Mouse (Mus musculus) midbrain, embryonic 10.5 days (tissue): Measurements from ENCODE around the gene Gtf2ird1. TPM values are rescaled to one million over a fixed set of nuclear protein-coding genes. Genes with fewer than 3 reads are reported as not detected.
A peak's percentile ranks its signal among the peaks of the same experiment; 100 is the strongest.
"Not testable (repeated sequence)": the region's sequence is repeated elsewhere in the genome, so short reads cannot be mapped to it uniquely, and the experiment has no call there.

Experiments
- DNase-seq: peaks from one replicate; pipeline ENCODE4 v3.0.0-alpha.2; 2017; ENCODE audit warnings: low spot score
- H3K27ac ChIP-seq: fragments of 300-500 bp; sonication (generic); replicated peaks from 2 replicates; pipeline ENCODE4 v1.5.1; 2016; ENCODE audit warnings: mild to moderate bottlenecking
- H3K27me3 ChIP-seq: fragments of 300-500 bp; sonication (generic); 2 replicates; pipeline ENCODE4 v1.6.1; 2016; ENCODE audit warnings: low read depth, mild to moderate bottlenecking; ENCODE audit not compliant: poor library complexity, severe bottlenecking
- H3K36me3 ChIP-seq: fragments of 300-500 bp; sonication (generic); 2 replicates; pipeline ENCODE4 v1.6.1; 2016; ENCODE audit warnings: mild to moderate bottlenecking, moderate library complexity
- H3K4me1 ChIP-seq: fragments of 300-500 bp; sonication (generic); 2 replicates; pipeline ENCODE4 v1.6.1; 2016
- H3K4me3 ChIP-seq: fragments of 300-500 bp; sonication (generic); 2 replicates; pipeline ENCODE4 v1.5.1; 2016; ENCODE audit warnings: mild to moderate bottlenecking, moderate library complexity
- H3K9me3 ChIP-seq: fragments of 300-500 bp; sonication (generic); replicated peaks from 2 replicates; pipeline ENCODE4 v1.6.1; 2016; ENCODE audit warnings: mild to moderate bottlenecking
- WGBS: fragments of 180-500 bp; shearing (Covaris S2); methylation state at CpG from one replicate; pipeline ENCODE4 v1.1.7; 2016; 5-methylcytosine and 5-hydroxymethylcytosine counted together
- polyA plus RNA-seq: library from polyadenylated mRNA; unstranded; fragments of >200 nt; fragmentation: Nextera tagmentation; extraction: Ambion mirVana; gene quantifications from 2 replicates; pipeline ENCODE4 v1.2.1, GENCODE M21; 2016

Gtf2ird1 gene
- polyA plus RNA-seq, 1 experiment from 2014 or later: 96.4 TPM

- H3K4me1 ChIP-seq: no peaks in the 10 kb centered on the region
- WGBS: 60% methylated on average over 1 of the region's 1 CpGs
- no peak for DNase-seq
- H3K36me3 ChIP-seq: no peaks in the 10 kb centered on the region; the same call in none of the 2 replicates
- no peak overlapping the region for H3K4me3 ChIP-seq
- H3K27me3 ChIP-seq: no peaks in the 10 kb centered on the region
- no peaks in the 10 kb centered on the region for H3K9me3 ChIP-seq
- no peak overlapping the region for H3K27ac ChIP-seq
These were observed 81.3 kb downstream of the Gtf2ird1 start for GRCm38 (mm10) chr5:134375256-134375655.

- Histone ChIP-seq H3K4me3 (no peak overlapping the region), H3K4me1 (no peaks in the 10 kb centered on the region), H3K27me3 (no peaks in the 10 kb centered on the region), H3K9me3 (no peaks in the 10 kb centered on the region), H3K36me3 (no peaks in the 10 kb centered on the region; the same call in none of the 2 replicates), H3K27ac (no peak overlapping the region)
- no peak for DNase-seq
These were observed 82.0 kb downstream of the Gtf2ird1 start for GRCm38 (mm10) chr5:134374546-134374945.

- Histone ChIP-seq H3K27me3 (no peaks in the 10 kb centered on the region), H3K27ac (no peak overlapping the region), H3K9me3 (no peaks in the 10 kb centered on the region), H3K4me1 (no peaks in the 10 kb centered on the region), H3K36me3 (no peaks in the 10 kb centered on the region; the same call in none of the 2 replicates), H3K4me3 (no peak overlapping the region)
- peak; percentile 44 for DNase-seq
- WGBS: 73% methylated on average over 9 of the region's 9 CpGs
These were observed 82.5 kb downstream of the Gtf2ird1 start for GRCm38 (mm10) chr5:134373912-134374488.

GRCm38 (mm10) chr5:134372926-134373658 is 83.4 kb downstream of the Gtf2ird1 start:
- H3K4me3 ChIP-seq: no peak overlapping the region
- no peak overlapping the region for H3K27ac ChIP-seq
- H3K27me3 ChIP-seq: no peaks in the 10 kb centered on the region
- no peaks in the 10 kb centered on the region for H3K4me1 ChIP-seq
- WGBS: 96% methylated on average over 6 of the region's 6 CpGs
- H3K36me3 ChIP-seq: no peaks in the 10 kb centered on the region; the same call in none of the 2 replicates
- H3K9me3 ChIP-seq: no peaks in the 10 kb centered on the region
- DNase-seq: no peak

- 88% methylated on average over 5 of the region's 5 CpGs for WGBS
These were observed 84.8 kb downstream of the Gtf2ird1 start for GRCm38 (mm10) chr5:134371511-134372289.

GRCm38 (mm10) chr5:134370831-134371230 is 85.7 kb downstream of the Gtf2ird1 start:
- Histone ChIP-seq H3K27me3 (no peaks in the 10 kb centered on the region), H3K4me1 (no peaks in the 10 kb centered on the region), H3K4me3 (no peak overlapping the region), H3K9me3 (no peaks in the 10 kb centered on the region), H3K36me3 (no peaks in the 10 kb centered on the region; the same call in none of the 2 replicates), H3K27ac (no peak overlapping the region)
- WGBS: 95% methylated on average over 2 of the region's 2 CpGs
- DNase-seq: no peak

More at GRCm38 (mm10) chr5:134371511-134372289, 84.8 kb downstream of the Gtf2ird1 start:
- Histone ChIP-seq H3K36me3 (no peaks in the 10 kb centered on the region; the same call in none of the 2 replicates), H3K27me3 (no peaks in the 10 kb centered on the region), H3K4me1 (no peaks in the 10 kb centered on the region), H3K4me3 (no peak overlapping the region), H3K27ac (no peak overlapping the region), H3K9me3 (no peaks in the 10 kb centered on the region)
- DNase-seq: no peak

- DNase-seq: no peak
- Histone ChIP-seq H3K9me3 (no peaks in the 10 kb centered on the region), H3K4me1 (no peaks in the 10 kb centered on the region), H3K27me3 (no peaks in the 10 kb centered on the region), H3K36me3 (peaks cover 75% of the 10 kb centered on the region), H3K4me3 (no peak overlapping the region), H3K27ac (no peak overlapping the region)
- WGBS: 92% methylated on average over 4 of the region's 4 CpGs
These were observed 97.4 kb downstream of the Gtf2ird1 start for GRCm38 (mm10) chr5:134359101-134359500.

- H3K9me3 ChIP-seq, H3K4me1 ChIP-seq, H3K27me3 ChIP-seq, DNase-seq, H3K4me3 ChIP-seq, H3K27ac ChIP-seq: not testable (repeated sequence)
- WGBS: 93% methylated on average over 4 of the region's 4 CpGs
- peaks cover 49% of the 10 kb centered on the region for H3K36me3 ChIP-seq
These were observed 101.1 kb downstream of the Gtf2ird1 start for GRCm38 (mm10) chr5:134355372-134355771.

GRCm38 (mm10) chr5:134353117-134353516 is 103.4 kb downstream of the Gtf2ird1 start:
- H3K36me3 ChIP-seq: peaks cover 26% of the 10 kb centered on the region
- WGBS: 78% methylated on average over 4 of the region's 4 CpGs
- H3K27me3 ChIP-seq: no peaks in the 10 kb centered on the region
- H3K27ac ChIP-seq: no peak overlapping the region
- H3K4me3 ChIP-seq: no peak overlapping the region
- DNase-seq: no peak
- no peaks in the 10 kb centered on the region for H3K9me3 ChIP-seq
- H3K4me1 ChIP-seq: peaks cover 9% of the 10 kb centered on the region

- Histone ChIP-seq H3K4me1 (peaks cover 9% of the 10 kb centered on the region), H3K27ac (no peak overlapping the region), H3K27me3 (no peaks in the 10 kb centered on the region), H3K36me3 (peaks cover 21% of the 10 kb centered on the region), H3K9me3 (no peaks in the 10 kb centered on the region), H3K4me3 (no peak overlapping the region)
- WGBS: 85% methylated on average over 3 of the region's 3 CpGs
- DNase-seq: no peak
These were observed 104.0 kb downstream of the Gtf2ird1 start for GRCm38 (mm10) chr5:134352527-134353001.

GRCm38 (mm10) chr5:134350660-134351059 is 105.9 kb downstream of the Gtf2ird1 start:
- WGBS: 22% methylated on average over 10 of the region's 10 CpGs
- 0 out of 2 replicates have a peak overlapping the region, but pooled peaks have one; percentile 11 for H3K4me3 ChIP-seq

GRCm38 (mm10) chr5:134347066-134347465 is 109.5 kb downstream of the Gtf2ird1 start:
- no peaks in the 10 kb centered on the region for H3K9me3 ChIP-seq
- peaks cover 9% of the 10 kb centered on the region for H3K4me1 ChIP-seq
- no peak overlapping the region for H3K27ac ChIP-seq
- no peak for DNase-seq
- no peak overlapping the region for H3K4me3 ChIP-seq
- H3K27me3 ChIP-seq: no peaks in the 10 kb centered on the region
- H3K36me3 ChIP-seq: no peaks in the 10 kb centered on the region
- WGBS: 83% methylated on average over 2 of the region's 2 CpGs

More at GRCm38 (mm10) chr5:134350660-134351059, 105.9 kb downstream of the Gtf2ird1 start:
- Histone ChIP-seq H3K27me3 (no peaks in the 10 kb centered on the region), H3K27ac (no peak overlapping the region), H3K9me3 (no peaks in the 10 kb centered on the region), H3K36me3 (peaks cover 2% of the 10 kb centered on the region; the same call in 1 of the 2 replicates), H3K4me1 (peaks cover 9% of the 10 kb centered on the region)
- peak; percentile 41 for DNase-seq
